Mouse (Mus musculus): ENCODE results near the gene Meis1. TPM values are rescaled to one million over a fixed set of nuclear protein-coding genes. Genes with fewer than 3 reads are reported as not detected.

Gene Meis1
- total and polyA plus RNA-seq, 3 experiments, result 0.19 to 3.6 (median 0.81) TPM

GRCm38 (mm10) chr11:18980615-18981014 is 38.2 kb downstream of the Meis1 start:
- H3K4me1 ChIP-seq (ENCODE audit: control insufficient read depth in 1 of 2, insufficient read depth in 2 of 2), result peaks cover 9 to 14% of the 10 kb centered on the region in 2 experiments
- no peak overlapping the region for H3K4me3 ChIP-seq (replicated peaks in 1 of 3; ENCODE audit: low read depth in 2 of 3, low read length in 2 of 3, poor library complexity in 1 of 3)
- TF ChIP-seq TCF12 (IDR thresholded peaks at IDR 0.05; ENCODE audit: low read depth, low read length), result no peak
- TF ChIP-seq NELFE (IDR thresholded peaks at IDR 0.05; ENCODE audit: low read depth, low read length), result no peak
- H3K27me3 ChIP-seq (replicated peaks), result no peaks in the 10 kb centered on the region
- dilution Hi-C loops (cut with MboI; ENCODE audit: extremely low pct_ligation_motif_present, extremely low pct_unique_long_range_greater_than_20kb, low sequenced_read_pairs) (no loop called here), in situ Hi-C loops (cut with MboI; ENCODE audit: low pct_ligation_motif_present, low pct_unique_long_range_greater_than_20kb, low sequenced_read_pairs) (no loop called here)
- no peaks in the 10 kb centered on the region for H3K36me3 ChIP-seq (replicated peaks in 1 of 2; ENCODE audit: control insufficient read depth in 1 of 2, insufficient read depth in 1 of 2, low read length in 1 of 2)
- H3K79me2 ChIP-seq (replicated peaks; ENCODE audit: control insufficient read depth, extremely low read depth, insufficient read depth, poor library complexity, severe bottlenecking), result no peaks in the 10 kb centered on the region
- H3K4me2 ChIP-seq (ENCODE audit: insufficient read depth, low read depth, poor library complexity, severe bottlenecking), result no peak overlapping the region
- no peak for DNase-seq (ENCODE audit: extremely low read depth)
- H3K9ac ChIP-seq (ENCODE audit: insufficient read depth, low read depth), result no peak overlapping the region
- no peak overlapping the region for H3K27ac ChIP-seq (ENCODE audit: insufficient read depth, low read depth)
- no peaks in the 10 kb centered on the region for H3K9me3 ChIP-seq (replicated peaks; ENCODE audit: low read length)

GRCm38 (mm10) chr11:18975087-18975486 is 43.7 kb downstream of the Meis1 start:
- dilution Hi-C loops (cut with MboI; ENCODE audit: extremely low pct_ligation_motif_present, extremely low pct_unique_long_range_greater_than_20kb, low sequenced_read_pairs), result no loop called here
- H3K9ac ChIP-seq (ENCODE audit: insufficient read depth, low read depth), result no peak overlapping the region
- no peaks in the 10 kb centered on the region for H3K27me3 ChIP-seq (replicated peaks)
- H3K27ac ChIP-seq (ENCODE audit: insufficient read depth, low read depth), result no peak overlapping the region
- in situ Hi-C loops (cut with MboI; ENCODE audit: low pct_ligation_motif_present, low pct_unique_long_range_greater_than_20kb, low sequenced_read_pairs), result no loop called here
- H3K4me1 ChIP-seq (ENCODE audit: control insufficient read depth in 1 of 2, insufficient read depth in 2 of 2), result peaks cover 7 to 8% of the 10 kb centered on the region in 2 experiments; a peak in 3 of 4 replicates
- H3K9me3 ChIP-seq (replicated peaks; ENCODE audit: low read length), result no peaks in the 10 kb centered on the region
- H3K79me2 ChIP-seq (replicated peaks; ENCODE audit: control insufficient read depth, extremely low read depth, insufficient read depth, poor library complexity, severe bottlenecking), result no peaks in the 10 kb centered on the region
- no peak overlapping the region for H3K4me3 ChIP-seq (replicated peaks in 1 of 3; ENCODE audit: low read depth in 2 of 3, low read length in 2 of 3, poor library complexity in 1 of 3)
- TF ChIP-seq BHLHE40 (IDR thresholded peaks at IDR 0.05; ENCODE audit: low read depth, low read length) (no peak), ETS1 (conservative IDR thresholded peaks at IDR 0.05; ENCODE audit: low read depth, low read length) (no peak)
- no peaks in the 10 kb centered on the region for H3K36me3 ChIP-seq (replicated peaks in 1 of 2; ENCODE audit: control insufficient read depth in 1 of 2, insufficient read depth in 1 of 2, low read length in 1 of 2)
- no peak for DNase-seq (ENCODE audit: extremely low read depth)
- H3K4me2 ChIP-seq (ENCODE audit: insufficient read depth, low read depth, poor library complexity, severe bottlenecking), result no peak overlapping the region

GRCm38 (mm10) chr11:18973808-18974207 is 45.0 kb downstream of the Meis1 start:
- Histone ChIP-seq H3K4me3 (replicated peaks in 1 of 3; ENCODE audit: low read depth in 2 of 3, low read length in 2 of 3, poor library complexity in 1 of 3) (no peak overlapping the region), H3K27ac (ENCODE audit: insufficient read depth, low read depth) (no peak overlapping the region), H3K9ac (ENCODE audit: insufficient read depth, low read depth) (no peak overlapping the region), H3K4me1 (ENCODE audit: control insufficient read depth in 1 of 2, insufficient read depth in 2 of 2) (peaks cover 7 to 12% of the 10 kb centered on the region in 2 experiments; a peak in 3 of 4 replicates), H3K9me3 (replicated peaks; ENCODE audit: low read length) (no peaks in the 10 kb centered on the region), H3K4me2 (ENCODE audit: insufficient read depth, low read depth, poor library complexity, severe bottlenecking) (no peak overlapping the region), H3K79me2 (replicated peaks; ENCODE audit: control insufficient read depth, extremely low read depth, insufficient read depth, poor library complexity, severe bottlenecking) (no peaks in the 10 kb centered on the region), H3K27me3 (replicated peaks) (no peaks in the 10 kb centered on the region), H3K36me3 (replicated peaks in 1 of 2; ENCODE audit: control insufficient read depth in 1 of 2, insufficient read depth in 1 of 2, low read length in 1 of 2) (no peaks in the 10 kb centered on the region)
- dilution Hi-C loops (cut with MboI; ENCODE audit: extremely low pct_ligation_motif_present, extremely low pct_unique_long_range_greater_than_20kb, low sequenced_read_pairs) (no loop called here), in situ Hi-C loops (cut with MboI; ENCODE audit: low pct_ligation_motif_present, low pct_unique_long_range_greater_than_20kb, low sequenced_read_pairs) (no loop called here)
- DNase-seq (ENCODE audit: extremely low read depth), result peak; percentile 49
- no peak for TF ChIP-seq TCF12 (IDR thresholded peaks at IDR 0.05; ENCODE audit: low read depth, low read length)
- no peak for TF ChIP-seq RCOR1 (conservative IDR thresholded peaks at IDR 0.05; ENCODE audit: low read depth, low read length)
- no peak for TF ChIP-seq SMC3 (IDR thresholded peaks at IDR 0.05; ENCODE audit: low read depth, low read length)
- peak; percentile 26; the same call in 1 of the 2 replicates for TF ChIP-seq CHD2 (IDR thresholded peaks at IDR 0.05; ENCODE audit: low read length)
- peak; percentile 83 for TF ChIP-seq IRF4 (IDR thresholded peaks at IDR 0.05; ENCODE audit: low read depth, low read length)
- TF ChIP-seq ZC3H11A (IDR thresholded peaks at IDR 0.05; ENCODE audit: low read depth, low read length), result no peak
- TF ChIP-seq RAD21 (IDR thresholded peaks at IDR 0.05; ENCODE audit: low read depth, low read length), result no peak
- TF ChIP-seq UBTF (IDR thresholded peaks at IDR 0.05; ENCODE audit: low read depth, low read length), result no peak
- no peak for TF ChIP-seq E2F4 (IDR thresholded peaks at IDR 0.05; ENCODE audit: insufficient replicate concordance, low read depth, low read length)
- TF ChIP-seq MYC (IDR thresholded peaks at IDR 0.05; ENCODE audit: low read depth, low read length), result no peak
- TF ChIP-seq MXI1 (IDR thresholded peaks at IDR 0.05; ENCODE audit: low read depth, low read length), result no peak
- TF ChIP-seq EP300 (IDR thresholded peaks at IDR 0.05; ENCODE audit: low read length), result 0 out of 2 replicates have a peak, but pooled peaks have one; percentile 16
- no peak for TF ChIP-seq KAT2A (IDR thresholded peaks at IDR 0.05; ENCODE audit: insufficient replicate concordance, low read length)
- no peak for TF ChIP-seq ZMIZ1 (IDR thresholded peaks at IDR 0.05; ENCODE audit: low read depth, low read length)
- no peak for TF ChIP-seq SIN3A (IDR thresholded peaks at IDR 0.05; ENCODE audit: low read length)
- no peak for TF ChIP-seq JUND (conservative IDR thresholded peaks at IDR 0.05; ENCODE audit: low read depth, low read length)
